Mouse (Mus musculus) midbrain, embryonic 10.5 days (tissue): ENCODE results near the gene Treml2. TPM values are rescaled to one million over a fixed set of nuclear protein-coding genes. Genes with fewer than 3 reads are reported as not detected.
A peak's percentile ranks its signal among the peaks of the same experiment; 100 is the strongest.
"Not testable (repeated sequence)": the region's sequence is repeated elsewhere in the genome, so short reads cannot be mapped to it uniquely, and the experiment has no call there.

ENCODE experiments used
- DNase-seq: peaks from one replicate; pipeline ENCODE4 v3.0.0-alpha.2; 2017; ENCODE audit warnings: low spot score
- H3K27ac ChIP-seq: fragments of 300-500 bp; sonication (generic); replicated peaks from 2 replicates; pipeline ENCODE4 v1.5.1; 2016; ENCODE audit warnings: mild to moderate bottlenecking
- H3K27me3 ChIP-seq: fragments of 300-500 bp; sonication (generic); 2 replicates; pipeline ENCODE4 v1.6.1; 2016; ENCODE audit warnings: low read depth, mild to moderate bottlenecking; ENCODE audit not compliant: poor library complexity, severe bottlenecking
- H3K36me3 ChIP-seq: fragments of 300-500 bp; sonication (generic); 2 replicates; pipeline ENCODE4 v1.6.1; 2016; ENCODE audit warnings: mild to moderate bottlenecking, moderate library complexity
- H3K4me1 ChIP-seq: fragments of 300-500 bp; sonication (generic); 2 replicates; pipeline ENCODE4 v1.6.1; 2016
- H3K4me3 ChIP-seq: fragments of 300-500 bp; sonication (generic); 2 replicates; pipeline ENCODE4 v1.5.1; 2016; ENCODE audit warnings: mild to moderate bottlenecking, moderate library complexity
- H3K9me3 ChIP-seq: fragments of 300-500 bp; sonication (generic); replicated peaks from 2 replicates; pipeline ENCODE4 v1.6.1; 2016; ENCODE audit warnings: mild to moderate bottlenecking
- WGBS: fragments of 180-500 bp; shearing (Covaris S2); methylation state at CpG from one replicate; pipeline ENCODE4 v1.1.7; 2016; 5-methylcytosine and 5-hydroxymethylcytosine counted together
- polyA plus RNA-seq: library from polyadenylated mRNA; unstranded; fragments of >200 nt; fragmentation: Nextera tagmentation; extraction: Ambion mirVana; gene quantifications from 2 replicates; pipeline ENCODE4 v1.2.1, GENCODE M21; 2016

Gene Treml2
- polyA plus RNA-seq, 1 experiment from 2014 or later = 0.53 TPM

DNA sequence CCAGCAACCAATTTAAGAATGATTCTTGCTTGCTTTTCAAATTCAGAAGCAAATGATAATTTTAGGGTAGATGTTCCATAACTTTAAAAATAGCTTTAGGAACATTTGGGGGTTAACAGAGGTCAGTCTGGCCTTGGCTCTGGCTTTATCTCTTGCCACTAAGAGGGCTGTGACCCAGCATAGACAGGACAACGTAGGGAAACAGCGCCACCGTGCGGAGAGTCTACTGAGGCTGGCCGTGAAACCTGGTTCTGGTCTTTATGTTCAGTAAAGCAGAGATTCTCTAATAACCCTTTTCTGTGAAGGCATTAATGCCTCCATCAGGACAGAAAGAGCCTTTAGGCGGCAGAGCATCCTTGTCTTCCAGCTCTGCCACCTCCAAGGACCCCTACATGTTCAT lies 37.6 kb downstream of the Treml2 start:
- H3K27ac ChIP-seq = no peak overlapping the region
- H3K36me3 ChIP-seq = no peaks in the 10 kb centered on the region
- H3K4me1 ChIP-seq = no peaks in the 10 kb centered on the region
- H3K9me3 ChIP-seq = no peaks in the 10 kb centered on the region
- WGBS = under 1% methylated on average over 6 of the region's 6 CpGs
- H3K4me3 ChIP-seq = no peak overlapping the region
- H3K27me3 ChIP-seq = no peaks in the 10 kb centered on the region
- DNase-seq = peak; percentile 80

DNA sequence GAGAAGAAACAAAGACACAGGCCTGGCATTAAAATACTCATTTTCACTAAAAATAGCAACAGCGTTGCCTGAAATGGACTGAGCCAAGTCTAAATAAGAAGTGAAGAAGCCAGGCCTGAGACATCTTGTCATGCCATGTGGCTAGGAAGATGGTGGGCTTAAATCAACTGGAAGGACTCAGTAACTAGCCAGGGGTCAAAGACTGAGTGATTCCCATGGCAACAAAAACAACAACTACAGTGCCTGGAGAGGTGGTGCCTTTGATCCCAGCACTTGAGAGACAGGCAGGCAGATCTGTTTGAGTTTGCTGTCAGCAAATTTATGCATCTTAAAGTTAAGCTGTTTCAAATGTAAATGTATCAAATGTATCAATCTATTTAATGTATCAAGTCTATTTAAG lies 41.0 kb downstream of the Treml2 start:
- Histone ChIP-seq H3K9me3 (no peaks in the 10 kb centered on the region), H3K27me3 (no peaks in the 10 kb centered on the region), H3K4me3 (no peak overlapping the region), H3K4me1 (no peaks in the 10 kb centered on the region), H3K36me3 (no peaks in the 10 kb centered on the region), H3K27ac (no peak overlapping the region)
- no peak for DNase-seq
- WGBS = 91% methylated on average over 1 of the region's 1 CpGs

DNA sequence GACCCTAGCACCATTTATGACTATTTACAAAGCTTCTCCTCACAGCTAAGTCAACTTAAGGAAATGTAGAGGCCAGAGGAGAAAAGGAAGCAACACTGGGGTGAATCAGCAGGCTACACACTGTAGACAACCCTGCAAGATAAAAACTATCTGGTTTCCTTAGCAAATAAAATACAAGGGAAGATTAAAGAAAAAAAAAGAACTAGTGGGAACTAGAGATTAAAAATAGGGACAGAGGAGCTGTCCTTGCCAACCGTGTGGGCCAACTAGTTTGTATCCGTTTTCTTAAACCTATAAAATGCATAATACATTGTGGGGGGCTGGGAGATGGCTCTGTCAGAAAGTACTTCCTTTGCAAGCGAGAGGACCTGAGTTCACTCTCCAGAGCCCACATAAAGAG lies 42.6 kb downstream of the Treml2 start:
- no peaks in the 10 kb centered on the region for H3K4me1 ChIP-seq
- H3K9me3 ChIP-seq = no peaks in the 10 kb centered on the region
- H3K27me3 ChIP-seq = no peaks in the 10 kb centered on the region
- H3K36me3 ChIP-seq = no peaks in the 10 kb centered on the region
- no peak overlapping the region for H3K4me3 ChIP-seq
- WGBS = 85% methylated on average over 3 of the region's 3 CpGs
- no peak overlapping the region for H3K27ac ChIP-seq
- no peak for DNase-seq

DNA sequence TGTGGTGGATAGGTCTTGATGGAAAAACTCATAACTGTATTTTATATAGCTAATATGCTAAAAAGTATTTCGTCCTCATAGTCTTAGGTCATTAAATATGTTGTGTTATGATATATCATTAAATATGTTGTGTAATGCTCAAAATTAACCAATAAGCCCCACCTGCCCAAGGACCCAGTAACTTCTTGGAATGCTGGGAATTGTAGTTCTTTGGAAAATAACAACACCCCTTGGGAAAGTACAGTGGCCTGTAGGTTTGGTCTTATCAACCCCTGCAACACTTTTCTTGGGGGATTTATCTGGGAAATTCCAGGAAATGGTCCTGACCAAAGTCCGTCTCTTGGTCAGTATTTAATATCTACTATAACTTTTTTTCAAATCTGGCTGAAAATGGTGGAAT lies 43.8 kb downstream of the Treml2 start:
- Histone ChIP-seq H3K27me3 (no peaks in the 10 kb centered on the region), H3K27ac (no peak overlapping the region), H3K9me3 (no peaks in the 10 kb centered on the region), H3K36me3 (no peaks in the 10 kb centered on the region), H3K4me3 (no peak overlapping the region), H3K4me1 (no peaks in the 10 kb centered on the region)
- no peak for DNase-seq
- WGBS = 84% methylated on average over 2 of the region's 2 CpGs

DNA sequence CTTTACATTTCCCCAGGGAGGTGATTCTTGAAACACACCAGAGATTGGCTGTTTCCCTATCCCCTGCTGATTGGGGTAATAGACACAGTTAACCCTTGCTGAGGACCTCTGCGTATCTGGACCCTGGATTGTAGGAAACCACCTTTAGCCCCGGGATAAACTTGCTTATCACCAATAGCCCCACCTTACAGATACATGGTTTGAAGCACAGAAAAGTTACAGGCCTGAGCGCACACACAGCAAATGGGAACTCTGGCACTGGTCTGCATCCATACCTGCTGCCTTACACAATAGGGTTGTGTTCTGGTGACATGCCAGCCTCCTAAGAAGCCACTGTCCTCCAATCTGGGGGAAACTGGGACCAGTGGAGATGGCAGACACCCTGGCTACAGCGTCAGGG lies 46.5 kb downstream of the Treml2 start:
- Histone ChIP-seq H3K9me3 (no peaks in the 10 kb centered on the region), H3K27me3 (no peaks in the 10 kb centered on the region), H3K4me1 (no peaks in the 10 kb centered on the region), H3K27ac (no peak overlapping the region), H3K4me3 (no peak overlapping the region), H3K36me3 (no peaks in the 10 kb centered on the region)
- DNase-seq = no peak
- 89% methylated on average over 4 of the region's 4 CpGs for WGBS

DNA sequence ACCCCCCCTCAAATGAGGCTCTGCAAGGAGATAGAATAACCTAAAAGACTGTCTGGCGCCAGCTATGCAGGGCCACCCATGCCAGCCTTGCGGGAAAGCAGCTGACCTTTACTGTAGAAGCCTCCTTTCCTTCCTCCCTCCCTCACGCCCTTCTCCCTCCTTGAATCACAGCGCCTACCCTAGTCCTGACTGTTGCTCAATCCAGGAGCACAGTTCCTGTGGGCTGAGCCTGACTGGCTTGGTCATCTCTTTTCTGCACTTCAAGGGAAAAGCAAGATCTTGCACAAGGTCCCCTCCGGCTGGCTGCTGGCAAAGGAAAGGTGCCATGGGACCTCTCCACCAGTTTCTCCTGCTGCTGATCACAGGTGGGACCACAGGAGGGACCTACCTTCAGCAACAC lies 46.9 kb downstream of the Treml2 start, which contains the start of gene Trem2:
Gene Trem2, plus strand, starts transcription at position 171 of the 400 bp plus-strand sequence.
- Histone ChIP-seq H3K4me3 (no peak within 1 kb of the TSS), H3K36me3 (no peaks in the 10 kb centered on the region), H3K9me3 (no peaks in the 10 kb centered on the region), H3K27me3 (no peaks in the 10 kb centered on the region), H3K27ac (no peak within 1 kb of the TSS), H3K4me1 (no peaks in the 10 kb centered on the region)
- WGBS = 77% methylated on average over 5 of the region's 5 CpGs
- no peak for DNase-seq

DNA sequence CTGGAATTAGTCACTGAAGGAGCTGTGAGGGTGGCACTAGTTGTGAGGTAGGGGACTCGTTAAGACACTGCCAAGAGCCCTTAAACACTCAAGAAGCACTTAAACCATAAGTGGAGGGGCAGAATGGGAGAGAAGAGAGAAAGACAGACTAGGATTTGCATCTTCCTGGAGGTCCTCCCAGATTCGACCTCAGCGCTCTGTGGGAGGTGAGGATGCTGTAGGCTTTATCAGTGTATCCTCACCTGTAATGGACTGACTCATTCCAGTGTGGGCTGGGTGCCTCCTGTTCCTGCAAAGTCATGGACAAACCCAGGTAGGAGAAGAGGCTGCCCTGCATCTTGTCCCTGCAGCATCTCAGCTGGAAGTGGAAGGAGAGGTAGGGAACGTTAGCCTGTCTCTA lies 47.5 kb downstream of the Treml2 start:
- Histone ChIP-seq H3K9me3 (no peaks in the 10 kb centered on the region), H3K4me3 (no peak overlapping the region), H3K27ac (no peak overlapping the region), H3K4me1 (no peaks in the 10 kb centered on the region), H3K36me3 (no peaks in the 10 kb centered on the region), H3K27me3 (no peaks in the 10 kb centered on the region)
- DNase-seq = no peak
- WGBS = 78% methylated on average over 4 of the region's 4 CpGs

DNA sequence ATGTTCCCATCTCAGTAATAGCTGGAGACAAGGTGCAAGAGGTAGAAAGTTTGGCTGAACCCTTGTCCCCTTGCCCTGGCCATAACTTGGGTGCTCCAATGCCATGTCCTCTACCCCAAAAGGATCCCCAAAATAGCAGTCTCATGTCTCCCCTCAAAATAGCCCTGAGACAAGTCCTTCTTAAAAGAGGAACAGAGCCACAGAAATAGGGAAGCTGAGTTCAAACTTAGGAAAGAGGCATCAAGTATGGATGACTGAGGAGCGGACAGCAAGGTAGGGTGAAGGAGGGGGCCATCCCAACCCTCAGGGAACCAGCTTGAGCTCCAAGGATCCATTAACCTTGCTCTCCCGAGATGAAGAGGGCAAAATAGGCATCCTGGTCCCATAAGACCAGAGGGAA lies 48.0 kb downstream of the Treml2 start:
- Histone ChIP-seq H3K36me3 (no peaks in the 10 kb centered on the region), H3K27me3 (no peaks in the 10 kb centered on the region), H3K4me3 (no peak overlapping the region), H3K9me3 (no peaks in the 10 kb centered on the region), H3K4me1 (no peaks in the 10 kb centered on the region), H3K27ac (no peak overlapping the region)
- DNase-seq = no peak
- WGBS = 73% methylated on average over 2 of the region's 2 CpGs

DNA sequence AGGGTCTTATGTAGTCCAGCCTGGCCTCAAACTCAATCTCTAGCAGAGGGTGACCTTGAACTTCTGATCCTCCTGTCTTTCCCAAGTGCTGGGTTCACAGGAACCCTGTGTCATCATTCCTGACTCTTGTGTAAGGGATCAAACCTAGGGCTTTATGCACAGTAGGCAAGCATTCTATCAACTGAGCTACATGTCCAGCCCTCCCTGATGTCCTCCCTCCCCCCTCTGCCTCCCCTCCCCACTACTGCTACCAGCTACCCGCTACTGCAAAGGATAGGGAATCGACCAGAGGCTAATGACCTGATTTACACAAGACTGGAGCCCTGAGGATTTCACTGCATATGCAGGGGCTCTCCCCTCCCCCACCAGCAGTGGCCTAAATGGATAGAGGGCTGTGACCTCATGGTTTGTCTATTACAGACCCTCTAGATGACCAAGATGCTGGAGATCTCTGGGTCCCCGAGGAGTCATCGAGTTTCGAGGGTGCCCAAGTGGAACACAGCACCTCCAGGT lies 51.4 kb downstream of the Treml2 start:
- H3K27ac ChIP-seq = no peak overlapping the region
- no peak for DNase-seq
- H3K27me3 ChIP-seq = no peaks in the 10 kb centered on the region
- H3K9me3 ChIP-seq = no peaks in the 10 kb centered on the region
- no peak overlapping the region for H3K4me3 ChIP-seq
- 79% methylated on average over 5 of the region's 5 CpGs for WGBS
- H3K4me1 ChIP-seq = no peaks in the 10 kb centered on the region
- no peaks in the 10 kb centered on the region for H3K36me3 ChIP-seq

DNA sequence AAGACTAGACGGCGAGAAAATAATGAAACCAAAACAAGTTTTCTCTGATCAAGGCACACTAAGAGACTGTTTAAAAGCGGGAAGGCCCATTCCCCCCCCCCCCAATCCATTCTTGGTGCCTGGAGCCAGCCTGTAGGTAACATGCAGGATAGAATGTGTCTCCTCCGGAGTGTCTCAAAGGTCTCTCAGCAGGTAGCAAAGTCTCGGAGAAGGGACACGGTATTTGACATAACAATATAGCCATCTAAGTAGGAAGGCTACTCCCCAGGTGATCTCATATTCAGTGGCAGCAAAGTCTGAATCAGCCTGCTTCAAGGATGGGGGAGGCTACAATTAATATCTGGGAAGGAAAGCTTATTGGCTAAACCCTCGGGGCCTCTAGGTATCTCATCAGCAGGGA lies 53.7 kb downstream of the Treml2 start:
- 78% methylated on average over 7 of the region's 7 CpGs for WGBS
- not testable (repeated sequence) for H3K27me3 ChIP-seq, H3K4me3 ChIP-seq

DNA sequence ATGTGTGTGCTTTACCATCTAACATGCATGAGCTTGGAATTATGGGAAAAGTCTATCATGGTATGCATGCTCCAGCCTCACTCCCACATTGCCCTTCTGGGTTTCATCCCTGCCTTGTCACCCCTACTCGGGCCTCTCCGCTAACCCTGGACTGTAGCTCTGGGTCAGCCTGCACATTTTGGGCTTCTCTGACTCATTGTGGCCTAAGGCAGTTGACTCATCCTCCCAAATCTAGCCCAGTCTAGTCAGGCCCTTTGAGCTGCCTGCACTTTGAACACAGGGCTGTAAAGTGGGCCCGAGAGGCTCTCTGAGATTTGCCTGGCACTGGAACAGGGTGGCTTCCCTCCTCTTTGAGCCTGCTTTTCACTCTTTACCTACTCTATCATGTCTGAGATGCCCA lies 56.5 kb downstream of the Treml2 start:
- no peaks in the 10 kb centered on the region for H3K9me3 ChIP-seq
- DNase-seq = no peak
- H3K36me3 ChIP-seq = no peaks in the 10 kb centered on the region
- WGBS = 91% methylated on average over 3 of the region's 3 CpGs
- H3K4me1 ChIP-seq = no peaks in the 10 kb centered on the region
- H3K27me3 ChIP-seq = no peaks in the 10 kb centered on the region
- no peak overlapping the region for H3K27ac ChIP-seq
- H3K4me3 ChIP-seq = no peak overlapping the region

More for the DNA sequence above, 53.7 kb downstream of the Treml2 start:
- H3K36me3 ChIP-seq, DNase-seq, H3K4me1 ChIP-seq, H3K27ac ChIP-seq, H3K9me3 ChIP-seq: not testable (repeated sequence)

DNA sequence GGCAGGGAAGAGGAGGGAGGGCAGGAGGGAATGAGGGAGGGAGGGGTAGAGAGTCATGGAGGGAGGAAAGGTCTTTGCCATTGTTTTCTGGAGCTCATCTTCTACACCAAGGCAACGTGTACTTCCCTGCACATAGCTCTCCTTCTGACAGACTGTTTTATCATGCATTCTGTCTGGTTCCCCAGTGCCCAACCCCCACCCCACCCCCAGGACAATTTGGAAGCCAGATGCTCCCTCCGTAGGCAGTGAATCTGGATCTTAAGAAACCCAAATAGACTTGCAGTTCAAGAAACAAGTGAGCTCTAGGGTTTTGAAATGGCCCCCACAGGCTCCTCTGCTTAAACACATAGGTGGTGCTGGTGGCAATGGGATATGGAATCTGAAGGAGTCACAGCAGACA lies 58.6 kb downstream of the Treml2 start:
- no peak for DNase-seq
- Histone ChIP-seq H3K9me3 (no peaks in the 10 kb centered on the region), H3K4me1 (no peaks in the 10 kb centered on the region), H3K27me3 (no peaks in the 10 kb centered on the region), H3K27ac (no peak overlapping the region), H3K36me3 (no peaks in the 10 kb centered on the region), H3K4me3 (no peak overlapping the region)
- WGBS = 68% methylated on average over 2 of the region's 2 CpGs

DNA sequence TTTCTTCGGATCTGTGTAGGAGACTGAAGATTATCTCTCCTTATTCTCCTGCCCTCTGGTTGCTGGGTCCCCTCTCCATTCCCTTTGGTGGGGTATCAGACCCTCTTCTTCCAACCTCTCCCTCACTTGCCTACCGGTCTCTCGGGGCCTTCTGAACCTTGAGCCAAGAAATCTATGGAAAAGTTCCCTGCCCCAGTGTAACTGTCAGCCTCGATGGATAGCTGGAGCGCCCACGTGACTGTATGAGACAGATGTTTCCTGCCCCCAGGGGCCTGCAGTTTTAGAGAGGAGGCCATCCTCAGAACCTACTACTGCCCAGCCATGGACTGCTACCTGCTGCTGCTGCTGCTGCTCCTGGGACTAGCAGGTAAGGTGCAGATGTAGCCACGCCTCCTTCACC lies 60.3 kb downstream of the Treml2 start, which contains the start of gene Treml1:
Gene Treml1, plus strand, starts transcription at position 301 of the 400 bp plus-strand sequence.
- WGBS = 89% methylated on average over 7 of the region's 7 CpGs
- Histone ChIP-seq H3K4me3 (no peak within 1 kb of the TSS), H3K27ac (no peak within 1 kb of the TSS), H3K27me3 (no peaks in the 10 kb centered on the region), H3K4me1 (no peaks in the 10 kb centered on the region), H3K36me3 (no peaks in the 10 kb centered on the region), H3K9me3 (no peaks in the 10 kb centered on the region)
- no peak for DNase-seq

DNA sequence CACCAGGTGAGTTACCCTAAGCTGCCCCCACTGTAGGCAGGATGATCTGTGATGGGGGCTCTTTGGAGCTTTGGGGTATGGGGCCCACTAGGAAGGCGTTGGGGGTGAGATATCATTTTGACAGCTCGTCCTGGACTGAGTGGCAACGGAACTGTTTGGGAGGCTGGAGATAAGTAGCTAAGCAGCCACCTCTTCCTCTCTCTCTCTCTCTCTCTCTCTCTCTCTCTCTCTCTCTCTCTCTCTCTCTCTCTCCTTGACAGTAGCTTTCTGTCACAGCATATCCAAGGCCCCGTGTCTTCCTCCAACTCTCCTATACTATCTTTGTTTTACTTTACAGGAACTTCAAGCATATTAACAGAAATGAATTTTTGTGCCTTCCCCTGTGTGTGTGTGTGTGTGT lies 61.2 kb downstream of the Treml2 start:
- Histone ChIP-seq H3K27ac (no peak overlapping the region), H3K36me3 (no peaks in the 10 kb centered on the region), H3K27me3 (no peaks in the 10 kb centered on the region), H3K9me3 (no peaks in the 10 kb centered on the region), H3K4me3 (no peak overlapping the region), H3K4me1 (peaks cover 1% of the 10 kb centered on the region)
- no peak for DNase-seq
- WGBS = 81% methylated on average over 4 of the region's 4 CpGs
